Mouse (Mus musculus) liver, embryonic 11.5 days (tissue): ENCODE measurements around the gene Hif1an. TPM values are rescaled to one million over a fixed set of nuclear protein-coding genes. Genes with fewer than 3 reads are reported as not detected.

Experiments used
- ATAC-seq: fragments of 200-750 bp; cut with Nextera tagmentation; replicated peaks from 2 replicates; pipeline ENCODE4 v1.8.0; 2017; ENCODE audit warnings: moderate number of reproducible peaks, mild to moderate bottlenecking, moderate TSS enrichment, moderate library complexity; ENCODE audit not compliant: low FRiP score
- DNase-seq: peaks from one replicate; pipeline ENCODE4 v3.0.0-alpha.2; 2017; ENCODE audit warnings: low spot score
- H3K27ac ChIP-seq: fragments of 300-500 bp; sonication (generic); 2 replicates; pipeline ENCODE4 v1.5.1; 2014; ENCODE audit warnings: mild to moderate bottlenecking, low read depth, low read length, control low read depth
- H3K27me3 ChIP-seq: fragments of 300-500 bp; sonication (generic); replicated peaks from 2 replicates; pipeline ENCODE4 v1.6.1; 2014; ENCODE audit warnings: low read length, mixed read lengths; ENCODE audit not compliant: control insufficient read depth, insufficient read depth
- H3K36me3 ChIP-seq: fragments of 300-500 bp; sonication (generic); 2 replicates; pipeline ENCODE4 v1.6.1; 2014; ENCODE audit warnings: mild to moderate bottlenecking, low read length, moderate library complexity, mixed read lengths; ENCODE audit not compliant: control insufficient read depth, insufficient read depth
- H3K4me1 ChIP-seq: fragments of 300-500 bp; sonication (generic); replicated peaks from 2 replicates; pipeline ENCODE4 v1.6.1; 2014; ENCODE audit warnings: low read length, mixed read lengths; ENCODE audit not compliant: control insufficient read depth, insufficient read depth
- H3K4me2 ChIP-seq: fragments of 300-500 bp; sonication (generic); 2 replicates; pipeline ENCODE4 v1.6.1; 2014; ENCODE audit warnings: mild to moderate bottlenecking, control low read depth, moderate library complexity
- H3K4me3 ChIP-seq: fragments of 300-500 bp; sonication (generic); 2 replicates; pipeline ENCODE4 v1.5.1; 2014; ENCODE audit warnings: low read depth, low read length, control low read depth
- H3K9ac ChIP-seq: fragments of 300-500 bp; sonication (generic); 2 replicates; pipeline ENCODE4 v1.6.1; 2014; ENCODE audit warnings: low read depth, low read length, control low read depth
- H3K9me3 ChIP-seq: fragments of 300-500 bp; sonication (generic); 2 replicates; pipeline ENCODE4 v1.6.1; 2016; ENCODE audit warnings: low read length, inconsistent platforms, mixed read lengths; ENCODE audit not compliant: control insufficient read depth
- WGBS: fragments of 180-500 bp; shearing (Covaris S2); extraction: QIAGEN DNeasy Blood & Tissue Kit; methylation state at CpG from one replicate; pipeline ENCODE4 v1.1.7; 2014; 5-methylcytosine and 5-hydroxymethylcytosine counted together
- polyA plus RNA-seq: library from polyadenylated mRNA; unstranded; fragments of >200 nt; fragmentation: Nextera tagmentation; extraction: Ambion mirVana; gene quantifications from 2 replicates; pipeline ENCODE4 v1.2.1, GENCODE M21; 2014

Gene Hif1an
- polyA plus RNA-seq, result 19.7 and 22.4 TPM in 2 replicates

DNA sequence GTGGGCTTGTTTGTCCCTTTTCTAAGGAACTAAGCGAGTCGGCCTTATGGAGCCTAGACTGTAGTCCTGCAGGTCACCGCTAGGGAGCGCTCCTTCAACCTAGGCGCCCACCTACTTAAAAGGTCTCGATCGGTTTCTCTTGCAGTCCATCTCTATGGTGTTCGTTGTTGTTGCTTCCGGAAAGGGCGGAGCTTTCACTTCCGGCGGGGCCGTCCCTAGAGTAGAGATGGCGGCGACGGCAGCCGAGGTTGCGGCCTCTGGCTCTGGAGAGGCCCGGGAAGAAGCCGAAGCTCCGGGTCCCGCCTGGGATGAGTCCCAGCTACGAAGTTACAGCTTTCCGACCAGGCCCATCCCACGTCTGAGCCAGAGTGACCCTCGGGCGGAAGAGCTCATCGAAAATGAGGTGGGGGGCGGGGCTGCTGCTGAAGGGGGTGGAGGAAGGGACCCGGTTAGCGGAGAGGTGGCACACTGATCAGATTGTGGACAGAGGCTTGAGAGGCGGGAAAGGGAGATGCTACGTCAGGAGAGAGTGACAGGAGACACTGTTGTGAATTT lies at the start of gene Hif1an:
Hif1an (plus strand) TSS at position 199 of the 555 bp plus-strand sequence.
- Histone ChIP-seq H3K27ac (peak within 1 kb of the TSS; percentile 48; the same call in 1 of the 2 replicates), H3K4me1 (peaks cover 11% of the 10 kb centered on the region), H3K4me2 (peak within 1 kb of the TSS; percentile 96), H3K27me3 (no peaks in the 10 kb centered on the region), H3K36me3 (peaks cover 17% of the 10 kb centered on the region), H3K4me3 (peak within 1 kb of the TSS; percentile 83), H3K9me3 (no peaks in the 10 kb centered on the region), H3K9ac (peak within 1 kb of the TSS; percentile 79)
- WGBS, result under 1% methylated on average over 33 of the region's 33 CpGs
- ATAC-seq (peak; percentile 99), DNase-seq (peak; percentile 89)

DNA sequence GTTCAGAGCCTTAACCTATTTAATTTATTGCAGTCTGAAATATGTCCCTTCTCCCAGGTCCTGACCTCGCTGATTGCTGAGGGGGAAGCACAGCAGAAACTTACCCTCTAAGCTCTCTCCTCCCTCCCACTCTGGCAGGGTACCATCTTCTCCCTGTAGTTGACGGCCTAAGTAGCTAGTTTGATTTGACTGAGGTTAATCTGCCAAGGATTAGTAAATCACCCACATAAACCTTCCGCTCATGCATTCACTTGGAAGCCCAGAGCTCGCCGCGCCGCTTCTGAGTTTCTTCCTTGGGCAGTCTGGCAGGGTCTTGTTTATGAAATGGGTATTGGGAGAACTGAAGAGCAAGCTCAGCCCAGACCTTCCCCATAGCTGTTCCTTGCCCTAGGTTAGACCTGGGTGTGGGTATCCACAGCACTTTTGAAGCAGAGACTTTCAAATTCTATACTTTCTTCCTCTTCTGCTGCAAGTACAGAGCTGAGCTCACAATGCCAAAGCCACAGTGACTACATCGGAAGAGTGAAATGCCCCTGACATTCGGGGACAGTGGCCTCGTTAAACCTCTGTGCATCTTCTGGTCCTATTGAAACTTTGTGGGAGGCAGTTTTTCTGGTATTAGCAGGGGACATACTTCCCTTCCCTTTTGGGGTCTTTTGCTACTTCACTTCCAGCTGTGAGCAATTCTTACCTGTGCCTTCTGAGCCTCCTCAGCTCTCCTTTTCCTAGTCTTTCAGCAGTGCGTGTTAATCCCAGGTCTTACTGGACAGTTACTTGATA lies 49.4 kb upstream of the Hif1an start:
- Histone ChIP-seq H3K9ac (no peak overlapping the region), H3K4me3 (no peak overlapping the region), H3K4me1 (no peaks in the 10 kb centered on the region), H3K27ac (no peak overlapping the region), H3K9me3 (no peaks in the 10 kb centered on the region), H3K4me2 (no peak overlapping the region), H3K27me3 (peaks cover 91% of the 10 kb centered on the region), H3K36me3 (no peaks in the 10 kb centered on the region)
- WGBS, result 25% methylated on average over 11 of the region's 11 CpGs
- DNase-seq (no peak), ATAC-seq (no peak)

DNA sequence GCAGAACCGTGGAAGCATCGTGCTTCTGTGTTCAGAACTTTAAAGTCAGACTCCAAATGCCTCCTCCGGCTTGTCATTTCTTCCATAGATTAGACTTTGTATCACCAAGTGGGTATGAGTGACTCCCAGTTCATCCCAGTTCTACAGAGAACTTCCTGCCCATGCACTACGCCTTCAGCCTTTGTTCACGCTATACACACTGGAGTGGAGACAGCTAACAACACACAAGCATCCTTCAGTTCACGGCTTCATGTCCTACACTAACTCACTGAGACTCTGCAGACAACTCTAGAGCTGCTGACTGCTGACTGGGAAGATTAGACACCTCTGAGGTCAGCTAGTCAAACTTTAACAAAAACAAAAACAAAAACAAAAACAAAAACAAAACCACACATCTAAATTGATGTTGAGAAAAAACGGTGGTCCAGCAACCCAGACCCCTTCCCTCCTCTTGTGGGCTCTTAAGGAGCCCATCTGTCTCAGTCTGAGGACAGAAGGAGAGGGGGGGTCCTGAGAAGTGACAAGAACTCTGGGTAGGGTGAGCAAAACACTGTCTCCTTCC lies 48.6 kb upstream of the Hif1an start:
- Histone ChIP-seq H3K4me1 (no peaks in the 10 kb centered on the region), H3K9ac (no peak overlapping the region), H3K27ac (no peak overlapping the region), H3K4me3 (no peak overlapping the region), H3K4me2 (no peak overlapping the region), H3K27me3 (peaks cover 86% of the 10 kb centered on the region), H3K36me3 (no peaks in the 10 kb centered on the region), H3K9me3 (no peaks in the 10 kb centered on the region)
- no peak for DNase-seq
- no peak for ATAC-seq
- WGBS, result 35% methylated on average over 7 of the region's 7 CpGs

DNA sequence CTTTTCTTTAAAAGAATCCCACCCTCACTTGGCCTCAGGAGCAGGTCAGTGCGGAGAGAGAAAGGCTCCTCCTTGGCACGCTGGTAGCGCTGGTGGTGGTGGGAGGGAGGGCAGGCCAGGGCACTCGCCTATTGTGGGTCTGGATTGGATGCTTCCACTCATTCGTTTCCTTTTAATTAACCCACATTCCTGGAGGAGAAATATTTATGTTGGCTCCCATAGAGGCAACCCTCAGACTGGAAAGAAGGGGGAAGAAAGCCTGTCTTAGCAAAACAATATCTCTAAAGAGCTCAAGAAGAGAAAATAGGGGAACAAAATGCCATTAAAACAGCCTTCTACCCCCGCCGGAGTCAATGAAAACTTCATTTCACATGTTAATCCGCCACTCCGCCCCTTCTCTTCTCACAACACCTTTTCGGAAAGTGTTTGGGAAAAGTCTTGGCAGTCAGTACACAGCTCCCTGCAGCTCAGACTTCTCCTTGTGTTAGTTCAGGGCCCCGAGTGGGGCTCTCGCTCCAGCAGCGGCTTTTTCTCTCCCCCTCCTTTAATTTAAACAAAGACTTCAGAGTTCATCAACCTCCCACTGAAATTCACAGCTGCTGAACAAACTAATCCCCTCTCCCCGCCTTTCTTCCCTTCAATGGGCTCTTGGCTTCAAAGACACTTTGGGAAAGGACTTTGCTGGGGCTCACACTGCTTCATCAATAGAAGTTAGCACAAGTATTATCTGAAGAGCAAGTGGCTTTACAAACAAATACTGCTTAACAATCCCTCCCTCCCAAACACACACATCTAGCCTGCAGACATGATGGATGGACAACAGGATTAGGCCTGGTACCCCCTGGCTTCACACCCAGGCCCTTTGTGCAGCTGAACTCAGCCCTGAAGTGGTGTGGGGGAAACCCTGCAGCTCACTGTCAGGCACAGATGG lies 47.9 kb upstream of the Hif1an start:
- no peak overlapping the region for H3K27ac ChIP-seq
- DNase-seq, result no peak
- WGBS, result 13% methylated on average over 14 of the region's 14 CpGs

DNA sequence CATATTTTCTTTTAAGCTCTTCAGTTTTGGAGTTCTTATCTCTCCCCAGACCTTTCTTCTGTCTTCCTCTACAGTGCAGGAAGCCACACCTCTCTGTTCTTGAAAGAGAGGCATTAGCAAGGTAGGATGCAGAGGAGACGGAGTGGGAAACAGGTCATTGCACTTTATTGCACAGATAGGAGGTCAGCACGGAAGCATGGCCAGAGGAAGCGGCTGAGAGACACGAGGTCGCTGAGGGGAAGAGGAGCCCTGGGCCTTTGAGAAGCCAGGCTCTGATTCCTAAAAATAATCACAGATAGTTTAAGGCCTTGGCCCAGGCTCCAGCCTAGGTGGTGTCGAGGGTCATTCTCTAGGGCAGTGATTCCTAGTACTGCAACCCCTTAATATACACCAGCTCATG lies 46.9 kb upstream of the Hif1an start:
- DNase-seq (no peak), ATAC-seq (no peak)
- H3K4me2 ChIP-seq, result no peak overlapping the region
- no peaks in the 10 kb centered on the region for H3K4me1 ChIP-seq
- no peaks in the 10 kb centered on the region for H3K36me3 ChIP-seq
- 42% methylated on average over 6 of the region's 6 CpGs for WGBS
- no peak overlapping the region for H3K4me3 ChIP-seq
- H3K27me3 ChIP-seq, result peaks cover 68% of the 10 kb centered on the region
- no peak overlapping the region for H3K27ac ChIP-seq
- H3K9ac ChIP-seq, result no peak overlapping the region
- H3K9me3 ChIP-seq, result no peaks in the 10 kb centered on the region

More for the DNA sequence above, 47.9 kb upstream of the Hif1an start:
- no peaks in the 10 kb centered on the region for H3K36me3 ChIP-seq
- ATAC-seq, result no peak
- no peaks in the 10 kb centered on the region for H3K4me1 ChIP-seq
- H3K4me2 ChIP-seq, result no peak overlapping the region
- no peak overlapping the region for H3K9ac ChIP-seq
- no peak overlapping the region for H3K4me3 ChIP-seq
- no peaks in the 10 kb centered on the region for H3K9me3 ChIP-seq
- peaks cover 78% of the 10 kb centered on the region for H3K27me3 ChIP-seq

DNA sequence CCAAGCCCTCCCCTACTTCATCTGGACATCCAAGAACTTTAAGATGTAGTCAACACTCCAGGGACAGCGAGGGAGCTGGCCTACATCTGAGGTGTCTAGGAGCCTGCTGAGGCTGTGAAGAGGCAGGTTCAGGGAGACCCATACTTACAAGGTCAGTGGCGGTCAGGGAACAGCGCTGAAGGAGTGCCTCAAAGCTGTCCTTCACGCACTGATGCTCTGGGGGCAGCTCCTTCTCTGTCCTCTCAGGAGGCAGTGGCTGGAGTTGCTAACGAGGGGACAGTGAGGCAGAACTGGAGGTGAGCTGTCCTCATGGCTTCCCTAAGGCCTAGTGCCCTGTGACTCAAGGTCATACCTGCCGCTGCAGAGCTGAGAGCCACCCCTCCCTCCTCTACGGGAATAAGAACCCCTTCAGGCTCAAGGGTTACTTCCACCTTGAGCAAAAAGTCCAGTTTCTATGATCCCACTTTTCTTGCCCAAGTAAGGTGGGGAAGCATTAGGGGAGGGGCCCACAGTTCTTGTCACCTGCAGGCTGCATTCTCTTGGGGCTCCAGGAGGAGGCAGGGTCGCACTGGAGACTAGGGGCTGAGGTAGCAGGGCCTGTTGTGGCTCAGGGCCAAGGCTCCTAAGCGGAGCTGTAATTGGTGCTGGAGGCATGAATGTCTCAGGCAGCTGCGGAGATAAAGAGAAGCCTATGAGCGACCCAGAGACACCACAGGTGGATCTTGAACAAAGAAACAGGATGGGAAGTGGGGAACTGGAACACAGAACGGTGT lies 44.5 kb upstream of the Hif1an start:
- Histone ChIP-seq H3K27ac (no peak overlapping the region), H3K4me1 (no peaks in the 10 kb centered on the region), H3K9ac (no peak overlapping the region), H3K9me3 (no peaks in the 10 kb centered on the region), H3K27me3 (peaks cover 44% of the 10 kb centered on the region), H3K36me3 (no peaks in the 10 kb centered on the region), H3K4me2 (no peak overlapping the region), H3K4me3 (no peak overlapping the region)
- DNase-seq, result no peak
- no peak for ATAC-seq
- 57% methylated on average over 12 of the region's 12 CpGs for WGBS

DNA sequence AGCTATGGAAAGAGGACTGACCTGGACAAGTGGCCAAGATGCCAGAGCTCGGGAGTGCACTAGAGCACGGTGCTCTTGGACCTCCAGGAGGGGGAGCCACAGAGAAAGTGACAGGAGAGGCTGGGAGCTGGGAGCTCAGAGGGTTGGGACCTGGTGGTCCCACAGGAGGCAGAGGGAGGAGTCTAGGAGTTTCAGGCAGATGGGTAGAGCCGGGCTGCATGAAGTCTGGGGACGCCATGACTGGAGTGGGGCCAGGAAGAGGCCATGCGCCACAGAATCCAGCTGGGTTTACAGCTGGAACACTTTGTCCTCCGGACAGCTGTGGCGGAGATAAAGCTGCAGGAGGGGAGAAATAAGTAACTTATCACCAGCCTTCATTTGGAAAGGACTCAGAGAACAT lies 43.5 kb upstream of the Hif1an start:
- Histone ChIP-seq H3K27me3 (peaks cover 34% of the 10 kb centered on the region), H3K27ac (no peak overlapping the region), H3K4me2 (no peak overlapping the region), H3K4me3 (no peak overlapping the region), H3K9ac (no peak overlapping the region), H3K4me1 (no peaks in the 10 kb centered on the region), H3K36me3 (no peaks in the 10 kb centered on the region), H3K9me3 (no peaks in the 10 kb centered on the region)
- ATAC-seq (no peak), DNase-seq (no peak)
- 35% methylated on average over 7 of the region's 7 CpGs for WGBS
